Mouse (Mus musculus): ENCODE measurements around the gene Gpsm1.

Gpsm1 gene

DNA sequence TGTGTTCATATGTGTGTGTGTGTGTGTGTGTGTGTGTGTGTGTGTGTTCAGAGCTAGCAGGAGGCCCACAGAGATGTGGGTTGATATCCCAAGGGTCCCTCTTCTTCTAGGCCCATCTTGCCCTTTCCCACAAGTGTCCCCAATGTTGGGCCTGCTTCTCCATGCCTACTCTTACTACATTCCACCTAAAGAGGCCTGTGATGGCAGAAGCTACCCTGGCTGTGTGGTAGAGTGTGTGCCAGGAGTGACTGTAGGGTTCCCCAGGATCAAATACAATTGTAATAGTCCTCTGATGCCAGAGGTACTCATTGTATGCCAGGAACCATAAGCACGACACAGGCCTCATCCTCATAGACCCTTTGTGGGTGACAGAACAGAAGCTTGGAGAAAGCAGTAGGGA, 1.9 kb upstream of the Gpsm1 start:
- peak; percentile 55 for DNase-seq

DNA sequence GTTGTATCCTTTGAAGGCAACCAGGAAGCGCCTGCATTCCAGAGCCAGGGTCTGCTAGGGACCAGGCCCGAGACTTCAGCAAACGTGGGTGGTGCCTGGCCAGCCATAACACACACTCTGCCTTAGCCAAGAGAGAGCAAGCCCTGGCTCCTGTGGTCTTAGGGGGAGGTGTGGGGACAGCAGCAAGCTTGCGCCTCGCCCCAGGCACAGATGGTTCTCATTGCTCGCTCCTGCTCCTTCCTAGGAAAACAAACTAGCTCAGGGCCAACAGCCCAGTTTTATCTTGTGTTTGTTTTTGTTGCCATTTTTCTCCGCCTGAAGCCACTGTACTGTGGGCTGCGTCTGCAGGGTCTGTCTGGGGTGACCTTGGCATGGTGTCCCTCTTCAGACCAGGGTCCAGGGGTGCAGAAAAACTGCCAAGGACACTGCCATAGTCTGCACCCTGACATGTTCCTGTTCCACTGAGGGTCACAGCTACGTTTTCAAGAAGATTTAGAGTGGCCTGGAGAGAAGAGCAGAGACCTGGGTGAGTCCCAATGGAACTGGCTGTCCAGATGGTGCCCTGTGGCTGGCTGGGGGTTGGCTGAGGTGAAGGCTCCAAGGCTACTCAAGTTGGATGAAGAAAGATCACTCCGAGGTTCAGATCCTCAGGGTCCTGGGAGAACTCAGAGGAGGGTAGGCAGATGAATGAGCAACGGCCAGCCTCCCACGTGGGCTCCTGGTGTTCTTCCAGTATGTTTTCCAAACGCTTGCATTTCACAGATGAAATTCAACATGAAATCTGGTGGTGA, 839 bp upstream of the Gpsm1 start:
- DNase-seq = peak; percentile 95

DNA sequence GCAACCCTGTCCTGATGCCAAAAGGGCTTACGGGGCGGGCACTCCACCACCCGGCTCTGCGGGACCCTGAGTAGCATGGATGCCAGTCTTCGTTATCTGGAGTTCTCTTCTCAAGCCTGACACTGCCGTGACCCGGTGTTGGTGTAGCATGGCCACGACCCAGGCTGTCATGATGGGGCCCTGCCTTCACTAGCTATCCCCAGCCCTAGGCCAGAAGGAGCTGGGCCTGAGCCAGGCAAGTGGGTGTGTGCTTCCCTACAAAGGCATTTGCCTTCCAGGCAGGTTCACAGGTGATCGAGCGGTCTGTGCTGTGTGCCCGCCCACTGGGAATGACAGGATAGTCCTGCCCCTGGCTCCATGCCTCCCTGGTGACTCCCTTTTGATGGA, 603 bp downstream of the Gpsm1 start:
- peak; percentile 93 for DNase-seq

DNA sequence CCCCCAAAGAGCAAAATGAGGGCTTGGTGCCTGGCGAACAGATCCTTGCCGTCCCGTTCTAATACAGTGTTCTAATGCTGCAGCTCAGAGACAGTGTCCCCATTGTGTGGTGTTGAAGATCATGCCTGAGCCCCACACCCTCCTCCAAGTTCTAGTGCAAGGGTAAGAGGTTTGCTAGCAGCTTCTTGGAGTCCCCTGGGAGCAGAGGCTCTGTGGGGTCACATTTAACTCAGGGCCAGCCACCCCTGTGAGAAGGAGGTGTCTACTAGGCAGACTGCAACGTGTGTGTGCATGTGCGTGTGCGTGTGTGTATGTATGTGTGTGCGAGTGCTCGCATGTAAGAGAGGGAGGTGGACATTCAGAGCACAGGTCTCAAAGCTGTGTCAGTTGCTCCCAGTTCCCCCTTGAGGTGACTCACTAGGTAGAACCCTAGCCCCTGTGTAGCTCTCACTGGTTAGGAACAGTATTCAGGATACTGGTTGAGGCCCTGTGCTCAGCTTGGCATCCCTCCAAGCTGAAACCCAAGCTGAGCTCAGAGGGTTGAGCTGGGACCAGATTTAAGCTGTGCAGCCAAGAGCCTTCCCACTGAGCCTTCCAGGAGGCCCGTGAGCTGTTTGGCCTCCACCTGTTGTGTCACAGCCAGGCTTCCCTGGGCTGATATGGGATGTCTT, 1.4 kb downstream of the Gpsm1 start:
- DNase-seq = peak; percentile 81

DNA sequence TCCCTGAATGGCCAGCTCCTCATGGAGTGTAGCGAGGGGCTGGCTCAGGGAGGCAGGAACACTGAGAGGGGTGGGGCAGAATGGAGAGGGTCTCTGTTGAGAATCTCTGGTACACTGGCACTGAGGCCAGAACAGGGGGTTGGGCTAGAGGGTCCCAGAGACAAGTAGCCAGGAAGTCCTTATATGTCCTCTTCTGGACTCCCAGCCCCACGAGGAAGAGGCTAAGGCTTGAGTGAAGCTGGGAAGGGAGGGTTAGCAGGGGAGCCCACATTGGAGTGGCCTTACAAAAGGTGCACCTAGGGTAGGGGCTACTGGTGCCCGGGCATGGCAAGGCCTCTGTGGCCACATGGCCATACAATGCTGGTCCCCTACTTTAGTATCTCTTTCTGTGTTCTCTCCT, 2.1 kb downstream of the Gpsm1 start:
- peak; percentile 64 for DNase-seq

DNA sequence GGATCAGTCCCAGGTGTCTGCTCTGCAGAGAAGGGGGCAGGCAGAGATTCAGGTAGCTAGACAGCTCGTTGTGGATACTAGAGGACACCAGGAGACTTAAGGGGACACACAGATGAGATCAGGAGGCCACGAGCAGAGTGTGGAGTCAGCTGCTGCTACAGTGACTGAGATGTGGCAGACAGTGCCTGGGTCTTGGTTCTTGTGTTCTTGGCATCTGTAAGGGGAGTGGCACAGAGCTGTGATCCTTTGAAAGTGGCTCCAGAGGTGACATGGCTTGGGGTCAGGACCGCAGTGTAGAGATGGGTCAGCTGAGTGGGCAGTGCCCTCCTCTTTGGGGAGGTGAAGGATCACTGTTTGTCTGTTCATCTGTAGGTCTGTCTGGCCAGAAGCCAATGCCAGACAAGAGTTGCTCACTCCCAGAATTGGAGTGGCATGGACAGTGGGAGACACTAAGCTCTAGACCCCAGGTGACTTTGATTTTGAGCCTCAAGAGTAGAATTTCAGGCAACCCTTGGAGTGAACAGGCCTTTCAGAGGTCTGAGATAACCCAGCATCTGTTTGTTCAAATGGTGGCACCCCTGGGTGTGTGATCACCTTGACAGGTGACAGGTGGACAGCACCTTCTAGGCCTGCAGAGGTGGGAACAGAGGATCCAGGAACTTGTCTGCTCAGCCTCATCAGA, 2.8 kb downstream of the Gpsm1 start:
- peak; percentile 68 for DNase-seq

DNA sequence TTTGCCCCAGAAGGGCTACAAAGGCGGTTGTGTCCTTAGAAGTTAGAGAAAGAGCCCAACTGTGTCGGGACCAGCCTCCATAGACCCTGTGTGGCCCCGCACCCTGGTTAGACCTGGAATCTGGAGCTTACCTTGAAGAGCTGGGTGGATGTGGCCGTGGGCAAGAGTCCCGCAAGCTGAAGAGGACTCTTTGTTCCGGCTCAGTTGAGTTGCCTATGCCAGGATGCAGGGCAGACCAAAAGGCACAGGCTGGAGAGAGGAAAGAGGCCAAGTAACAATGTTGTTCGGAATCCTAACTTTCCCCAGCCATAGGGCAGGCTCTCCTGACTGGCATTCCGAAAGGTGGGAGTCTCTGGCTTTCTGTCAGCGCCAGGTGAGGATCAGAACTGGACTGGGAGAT, 3.8 kb downstream of the Gpsm1 start:
- peak; percentile 79 for DNase-seq

GRCm38 (mm10) chr2:26319519-26320244, 4.4 kb downstream of the Gpsm1 start:
- DNase-seq = peak; percentile 65

GRCm38 (mm10) chr2:26320245-26321185, 5.2 kb downstream of the Gpsm1 start:
- DNase-seq = peak; percentile 82

DNA sequence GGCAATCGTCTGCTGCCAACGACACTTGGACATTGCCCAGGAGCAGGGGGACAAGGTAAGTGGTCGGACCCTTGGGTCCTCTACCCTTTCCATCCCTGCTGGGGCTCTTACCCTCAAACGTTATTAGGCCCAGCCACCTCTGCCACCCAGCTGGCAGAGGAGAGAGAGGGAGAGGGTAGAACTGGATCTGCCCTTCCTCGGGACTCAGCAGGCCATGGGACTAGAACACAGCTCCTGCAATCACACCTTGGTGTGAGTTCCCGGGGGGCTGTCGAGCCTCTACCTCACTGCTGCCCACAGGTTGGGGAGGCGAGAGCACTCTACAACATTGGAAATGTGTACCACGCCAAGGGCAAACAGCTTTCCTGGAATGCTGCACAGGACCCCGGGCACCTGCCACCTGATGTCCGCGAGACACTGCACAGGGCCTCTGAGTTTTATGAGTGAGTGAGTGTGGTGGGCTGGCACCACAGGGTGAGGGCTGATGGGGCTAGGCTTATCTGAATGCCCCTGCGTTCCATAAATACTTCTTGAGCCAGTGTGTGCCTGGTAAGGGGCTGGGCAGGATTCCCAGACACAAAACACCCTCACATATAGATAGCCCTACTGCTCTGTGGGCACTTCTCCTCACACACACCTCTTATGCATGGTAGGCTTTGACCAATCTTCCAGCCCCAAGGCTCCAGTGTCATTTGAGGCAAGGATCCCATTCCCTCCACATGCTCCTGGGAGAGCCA, 8.4 kb downstream of the Gpsm1 start:
- DNase-seq = peak; percentile 36

DNA sequence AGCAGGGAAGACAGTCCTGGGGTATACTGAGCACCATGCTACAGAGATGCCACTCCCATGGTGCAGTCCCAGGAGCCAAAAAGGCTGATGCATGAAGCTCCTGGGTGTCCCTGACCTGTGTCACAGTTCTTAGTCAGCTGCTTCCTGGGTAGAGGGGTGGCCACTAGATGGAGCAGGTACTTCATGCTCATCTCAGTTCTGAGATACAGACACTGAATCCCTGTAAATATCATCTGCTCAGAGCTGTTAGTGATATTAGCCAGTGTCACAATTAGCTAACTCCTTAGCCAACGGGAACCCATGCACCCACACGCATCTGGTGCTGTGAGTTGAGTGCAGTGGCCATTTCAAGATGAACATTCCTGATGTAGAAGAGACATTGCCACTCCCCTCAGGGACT, 9.6 kb downstream of the Gpsm1 start:
- peak; percentile 62 for DNase-seq

GRCm38 (mm10) chr2:26325386-26326181, 10.3 kb downstream of the Gpsm1 start:
- peak; percentile 75 for DNase-seq

DNA sequence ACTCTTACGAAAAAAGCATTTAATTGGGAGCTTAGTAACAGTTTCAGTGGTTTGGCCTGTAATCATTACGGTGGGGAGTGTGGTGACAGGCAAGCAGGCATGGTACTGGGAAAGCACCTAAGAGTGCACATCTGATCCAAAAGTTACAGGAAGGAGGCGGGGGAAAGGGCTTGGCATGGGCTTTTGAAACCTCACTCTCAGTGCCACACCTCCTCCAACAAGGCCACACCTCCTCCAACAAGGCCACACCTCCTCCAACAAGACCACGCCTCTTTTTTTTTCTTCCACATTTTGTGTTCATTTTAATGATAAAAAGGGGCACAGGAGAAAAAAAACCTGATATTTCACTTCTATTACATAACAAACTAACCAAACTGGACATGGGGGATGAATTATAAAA, 12.5 kb downstream of the Gpsm1 start:
- no peak for DNase-seq

DNA sequence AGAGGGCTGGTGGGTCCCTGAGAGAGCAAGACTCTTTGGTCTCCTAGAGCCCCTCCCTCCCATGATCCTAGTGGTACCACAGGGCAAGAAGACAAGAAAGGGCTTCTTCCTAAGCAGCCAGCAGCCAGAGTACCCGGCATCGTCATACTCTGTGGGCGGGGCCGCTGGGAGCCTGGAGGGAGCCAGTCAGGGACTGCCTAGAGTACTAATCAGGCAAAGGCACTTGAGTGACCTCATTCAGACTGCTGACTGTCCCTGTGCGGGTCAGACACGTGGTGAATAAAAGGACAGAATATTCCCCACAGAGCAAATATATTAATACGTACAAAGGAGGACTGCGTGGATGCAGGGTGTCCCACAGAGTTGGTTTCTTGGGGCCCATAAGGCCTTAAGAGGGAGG, 14.1 kb downstream of the Gpsm1 start:
- DNase-seq = no peak

GRCm38 (mm10) chr2:26330056-26330468, 14.7 kb downstream of the Gpsm1 start:
- DNase-seq = no peak

DNA sequence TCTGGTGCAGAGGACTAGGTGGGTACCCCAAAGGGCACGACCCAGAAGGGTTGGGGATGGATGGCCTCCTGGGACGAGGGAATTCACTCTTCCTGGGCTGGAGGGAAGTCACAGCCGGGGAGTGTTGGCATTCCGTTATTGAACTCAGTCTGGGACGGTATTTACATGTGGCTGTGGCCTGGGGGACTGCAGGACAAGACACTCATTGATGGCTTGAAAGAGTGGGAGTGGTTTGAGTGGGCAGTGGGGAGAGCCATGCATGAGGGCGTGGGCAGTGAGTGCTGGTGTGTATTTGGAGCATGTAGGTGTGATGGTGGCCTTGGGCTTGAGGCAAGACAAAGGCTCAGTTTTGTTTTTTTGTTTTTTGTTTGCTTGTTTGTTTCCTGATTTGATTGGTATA, 15.4 kb downstream of the Gpsm1 start:
- no peak for DNase-seq

GRCm38 (mm10) chr2:26338302-26339203, 23.2 kb downstream of the Gpsm1 start:
- DNase-seq = peak; percentile 85

DNA sequence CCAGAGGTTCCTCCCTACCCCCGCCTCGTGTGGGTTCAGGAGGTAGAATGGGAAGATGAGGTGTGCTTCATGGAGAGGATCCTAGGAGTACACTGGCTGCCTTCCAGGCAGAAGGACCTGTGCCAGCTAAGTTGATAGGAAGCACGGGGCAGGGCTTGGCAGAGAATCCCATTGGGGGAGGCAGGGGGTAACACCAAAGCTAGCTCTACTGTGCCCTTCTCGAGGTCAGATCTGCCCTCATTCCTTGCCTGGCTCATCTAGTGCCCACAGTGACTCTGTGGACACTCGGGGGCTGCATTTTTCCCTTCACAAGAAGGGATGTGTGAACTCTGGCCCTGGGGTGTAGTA, 23.9 kb downstream of the Gpsm1 start:
- DNase-seq = peak; percentile 76

DNA sequence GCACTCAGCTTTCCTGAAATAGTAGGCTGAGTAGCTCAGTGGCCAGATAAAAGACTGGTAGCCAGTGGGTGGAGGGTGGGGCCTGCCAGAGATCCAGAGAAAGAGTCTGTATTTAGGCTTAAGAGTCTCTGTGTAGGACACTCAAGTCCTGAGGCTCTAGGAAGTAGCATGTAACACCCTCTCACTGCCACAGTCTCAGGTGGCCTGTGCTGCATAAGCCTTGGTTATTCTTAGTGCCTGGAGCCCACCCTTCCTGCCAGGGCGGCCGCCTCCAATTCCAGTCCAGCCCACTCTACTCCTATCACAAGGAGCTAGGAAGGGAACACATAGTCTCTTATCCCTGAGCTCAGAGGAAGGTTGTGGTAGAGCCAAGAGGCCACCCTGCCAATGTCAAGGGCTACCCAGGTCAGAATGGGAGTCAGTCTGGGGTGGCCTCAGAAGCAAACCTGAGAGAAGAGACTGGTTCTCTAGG, 26.2 kb downstream of the Gpsm1 start:
- no peak for DNase-seq
